Mouse (Mus musculus): Measurements from ENCODE around the gene Slc5a4a.

GRCm38 (mm10) chr10:76209241-76209640, 62.0 kb downstream of the Slc5a4a start:
- no peak for TF ChIP-seq POLR2A (IDR thresholded peaks at IDR 0.05; ENCODE audit: borderline replicate concordance, control insufficient read depth, low read depth, low read length)
- TF ChIP-seq CTCF (IDR thresholded peaks at IDR 0.05; ENCODE audit: control insufficient read depth, insufficient read depth, low read length), result no peak

All from bone marrow, adult 2 months (tissue).